Mouse (Mus musculus): ENCODE data around the gene Tll2. TPM values are rescaled to one million over a fixed set of nuclear protein-coding genes. Genes with fewer than 3 reads are reported as not detected.

The Tll2 gene
- polyA plus RNA-seq, 1 experiment from 2014 or later: 0.91 TPM

GRCm38 (mm10) chr19:41088491-41088890 is 118.1 kb downstream of the Tll2 start:
- Histone ChIP-seq H3K4me2 (ENCODE audit: low read length) (peak overlapping the region; percentile 22; the same call in 1 of the 2 replicates), H3K9ac (ENCODE audit: low read depth, low read length) (no peak overlapping the region), H3K4me3 (ENCODE audit: low read length) (no peak overlapping the region), H3K9me3 (ENCODE audit: control insufficient read depth, low read length) (no peaks in the 10 kb centered on the region), H3K27me3 (replicated peaks; ENCODE audit: control insufficient read depth, insufficient read depth, low read length) (0 out of 2 replicates have a peak, but pooled peaks cover 2% of the 10 kb centered on the region), H3K36me3 (ENCODE audit: control insufficient read depth, insufficient read depth, low read length) (no peaks in the 10 kb centered on the region), H3K4me1 (ENCODE audit: control insufficient read depth, insufficient read depth, low read depth, low read length) (no peaks in the 10 kb centered on the region), H3K27ac (ENCODE audit: low read depth, low read length) (no peak overlapping the region)
- WGBS: 47% methylated on average over 18 of the region's 18 CpGs
- ATAC-seq: no peak

GRCm38 (mm10) chr19:41087901-41088300 is 118.7 kb downstream of the Tll2 start:
- Histone ChIP-seq H3K4me1 (ENCODE audit: control insufficient read depth, insufficient read depth, low read depth, low read length) (no peaks in the 10 kb centered on the region), H3K4me2 (ENCODE audit: low read length) (no peak overlapping the region), H3K36me3 (ENCODE audit: control insufficient read depth, insufficient read depth, low read length) (no peaks in the 10 kb centered on the region), H3K27me3 (replicated peaks; ENCODE audit: control insufficient read depth, insufficient read depth, low read length) (0 out of 2 replicates have a peak, but pooled peaks cover 2% of the 10 kb centered on the region), H3K4me3 (ENCODE audit: low read length) (no peak overlapping the region), H3K9ac (ENCODE audit: low read depth, low read length) (no peak overlapping the region), H3K27ac (ENCODE audit: low read depth, low read length) (no peak overlapping the region), H3K9me3 (ENCODE audit: control insufficient read depth, low read length) (no peaks in the 10 kb centered on the region)
- no peak for ATAC-seq
- WGBS: 39% methylated on average over 4 of the region's 4 CpGs

GRCm38 (mm10) chr19:41086700-41087099 is 119.9 kb downstream of the Tll2 start:
- H3K9ac ChIP-seq (ENCODE audit: low read depth, low read length): no peak overlapping the region
- H3K27me3 ChIP-seq (replicated peaks; ENCODE audit: control insufficient read depth, insufficient read depth, low read length): 0 out of 2 replicates have a peak, but pooled peaks cover 2% of the 10 kb centered on the region
- ATAC-seq: peak; percentile 63
- WGBS: 9% methylated on average over 2 of the region's 2 CpGs
- H3K4me1 ChIP-seq (ENCODE audit: control insufficient read depth, insufficient read depth, low read depth, low read length): no peaks in the 10 kb centered on the region
- no peaks in the 10 kb centered on the region for H3K36me3 ChIP-seq (ENCODE audit: control insufficient read depth, insufficient read depth, low read length)
- no peak overlapping the region for H3K4me2 ChIP-seq (ENCODE audit: low read length)
- no peaks in the 10 kb centered on the region for H3K9me3 ChIP-seq (ENCODE audit: control insufficient read depth, low read length)
- no peak overlapping the region for H3K27ac ChIP-seq (ENCODE audit: low read depth, low read length)
- no peak overlapping the region for H3K4me3 ChIP-seq (ENCODE audit: low read length)

DNA sequence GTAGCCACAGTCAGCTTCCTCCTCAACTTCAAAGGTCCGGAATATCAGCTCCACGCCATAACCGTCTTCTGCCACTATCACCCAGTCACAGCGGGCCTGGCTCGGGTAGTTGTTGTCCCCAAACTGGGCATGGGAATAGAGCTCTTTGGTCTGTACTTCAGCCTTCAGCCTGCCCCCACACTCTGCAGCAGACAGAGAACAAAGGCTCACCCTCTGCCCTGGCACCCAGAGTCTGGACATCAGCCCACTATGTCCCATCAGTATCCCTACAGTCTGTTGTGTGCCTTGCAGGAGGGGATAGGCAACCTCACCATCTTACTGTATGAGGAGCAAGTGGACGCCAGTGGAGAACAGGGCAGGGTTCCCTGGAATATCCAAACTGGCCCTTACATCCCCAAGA is 120.3 kb downstream of the Tll2 start:
- Histone ChIP-seq H3K27me3 (replicated peaks; ENCODE audit: control insufficient read depth, insufficient read depth, low read length) (0 out of 2 replicates have a peak, but pooled peaks cover 2% of the 10 kb centered on the region), H3K9me3 (ENCODE audit: control insufficient read depth, low read length) (no peaks in the 10 kb centered on the region), H3K27ac (ENCODE audit: low read depth, low read length) (no peak overlapping the region), H3K36me3 (ENCODE audit: control insufficient read depth, insufficient read depth, low read length) (no peaks in the 10 kb centered on the region), H3K4me2 (ENCODE audit: low read length) (no peak overlapping the region), H3K9ac (ENCODE audit: low read depth, low read length) (no peak overlapping the region), H3K4me1 (ENCODE audit: control insufficient read depth, insufficient read depth, low read depth, low read length) (peaks cover 3% of the 10 kb centered on the region; the same call in 1 of the 2 replicates), H3K4me3 (ENCODE audit: low read length) (no peak overlapping the region)
- ATAC-seq: peak; percentile 18
- 89% methylated on average over 6 of the region's 6 CpGs for WGBS

DNA sequence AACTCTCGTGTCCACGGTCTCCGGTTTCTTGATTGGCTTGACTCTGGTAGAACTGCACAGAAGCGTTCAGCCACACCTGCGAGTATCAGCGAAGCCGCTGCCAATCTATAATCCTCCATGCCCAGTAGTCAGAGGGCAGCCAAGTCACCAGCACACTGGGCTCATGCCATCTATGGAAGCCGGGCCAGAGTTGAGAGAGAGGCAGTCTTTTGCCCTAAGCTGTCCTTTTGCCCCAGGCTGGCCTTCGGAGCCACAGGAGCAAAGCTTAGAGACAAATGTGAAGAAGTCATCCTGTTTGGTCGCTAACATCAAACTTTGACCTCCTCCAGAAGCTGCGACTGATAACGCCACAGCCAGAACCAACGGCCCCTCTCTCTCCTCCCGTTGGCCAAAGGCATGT is 123.0 kb downstream of the Tll2 start:
- WGBS: 96% methylated on average over 14 of the region's 14 CpGs
- Histone ChIP-seq H3K4me1 (ENCODE audit: control insufficient read depth, insufficient read depth, low read depth, low read length) (peaks cover 4% of the 10 kb centered on the region; the same call in 1 of the 2 replicates), H3K9ac (ENCODE audit: low read depth, low read length) (no peak overlapping the region), H3K27ac (ENCODE audit: low read depth, low read length) (no peak overlapping the region), H3K4me3 (ENCODE audit: low read length) (no peak overlapping the region), H3K36me3 (ENCODE audit: control insufficient read depth, insufficient read depth, low read length) (no peaks in the 10 kb centered on the region), H3K27me3 (replicated peaks; ENCODE audit: control insufficient read depth, insufficient read depth, low read length) (0 out of 2 replicates have a peak, but pooled peaks cover 2% of the 10 kb centered on the region), H3K9me3 (ENCODE audit: control insufficient read depth, low read length) (no peaks in the 10 kb centered on the region), H3K4me2 (ENCODE audit: low read length) (no peak overlapping the region)
- no peak for ATAC-seq

DNA sequence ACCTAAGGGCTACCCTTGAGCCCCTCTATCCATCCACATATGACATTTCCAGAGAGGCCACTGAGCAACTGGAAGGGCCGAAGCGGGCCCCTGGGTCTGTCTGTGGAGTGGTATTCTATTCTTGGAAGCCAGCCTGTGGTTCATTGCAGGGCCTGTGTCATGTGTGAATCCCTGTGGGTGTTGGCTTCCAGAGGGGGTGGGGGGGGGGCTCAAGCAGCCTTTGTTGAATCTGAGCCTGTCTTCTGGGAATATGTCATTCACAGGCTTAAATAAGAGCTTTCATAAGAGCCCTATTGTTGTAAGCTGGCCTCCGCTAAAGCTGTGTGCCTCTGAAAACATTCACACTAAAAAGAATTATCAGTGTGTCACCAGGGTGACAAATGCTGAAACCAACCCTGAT is 125.0 kb downstream of the Tll2 start:
- Histone ChIP-seq H3K27me3 (replicated peaks; ENCODE audit: control insufficient read depth, insufficient read depth, low read length) (no peaks in the 10 kb centered on the region), H3K4me1 (ENCODE audit: control insufficient read depth, insufficient read depth, low read depth, low read length) (peaks cover 4% of the 10 kb centered on the region; the same call in 1 of the 2 replicates), H3K36me3 (ENCODE audit: control insufficient read depth, insufficient read depth, low read length) (no peaks in the 10 kb centered on the region), H3K4me3 (ENCODE audit: low read length) (no peak overlapping the region), H3K9ac (ENCODE audit: low read depth, low read length) (0 out of 2 replicates have a peak overlapping the region, but pooled peaks have one; percentile 26), H3K27ac (ENCODE audit: low read depth, low read length) (no peak overlapping the region), H3K4me2 (ENCODE audit: low read length) (no peak overlapping the region), H3K9me3 (ENCODE audit: control insufficient read depth, low read length) (no peaks in the 10 kb centered on the region)
- WGBS: 21% methylated on average over 3 of the region's 3 CpGs
- peak; percentile 60; the same call in 1 of the 2 replicates for ATAC-seq

DNA sequence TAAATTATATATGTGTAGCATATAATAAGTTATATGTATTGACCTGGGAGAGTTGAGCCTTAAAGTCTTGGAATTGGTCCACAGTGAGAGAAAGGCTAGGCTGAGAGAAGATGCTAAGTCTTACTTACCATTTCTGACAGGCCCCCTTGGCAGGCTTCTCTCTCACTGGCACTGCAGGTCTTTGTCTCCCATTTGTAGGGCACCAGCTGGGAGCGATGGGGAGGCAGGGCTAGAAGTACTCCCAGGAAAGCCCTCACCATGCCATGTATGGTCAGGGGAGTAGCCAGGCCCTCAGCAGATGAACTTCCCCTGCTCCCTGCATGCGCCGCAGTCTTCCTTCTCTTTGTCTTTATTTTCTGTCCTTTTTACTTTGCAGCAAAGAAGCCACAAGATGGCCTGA is 129.7 kb downstream of the Tll2 start, which contains the start of gene Opalin:
Opalin (minus strand) TSS at position 208 of the 400 bp plus-strand sequence.
- ATAC-seq: no peak
- no peaks in the 10 kb centered on the region for H3K27me3 ChIP-seq (replicated peaks; ENCODE audit: control insufficient read depth, insufficient read depth, low read length)
- no peak within 1 kb of the TSS for H3K27ac ChIP-seq (ENCODE audit: low read depth, low read length)
- no peak within 1 kb of the TSS for H3K4me3 ChIP-seq (ENCODE audit: low read length)
- H3K9me3 ChIP-seq (ENCODE audit: control insufficient read depth, low read length): no peaks in the 10 kb centered on the region
- H3K4me1 ChIP-seq (ENCODE audit: control insufficient read depth, insufficient read depth, low read depth, low read length): peaks cover 4% of the 10 kb centered on the region; the same call in 1 of the 2 replicates
- WGBS: 74% methylated on average over 3 of the region's 3 CpGs
- no peaks in the 10 kb centered on the region for H3K36me3 ChIP-seq (ENCODE audit: control insufficient read depth, insufficient read depth, low read length)
- no peak within 1 kb of the TSS for H3K4me2 ChIP-seq (ENCODE audit: low read length)
- H3K9ac ChIP-seq (ENCODE audit: low read depth, low read length): no peak within 1 kb of the TSS

- H3K27ac ChIP-seq (ENCODE audit: low read depth, low read length): no peak overlapping the region
- no peaks in the 10 kb centered on the region for H3K27me3 ChIP-seq (replicated peaks; ENCODE audit: control insufficient read depth, insufficient read depth, low read length)
- no peaks in the 10 kb centered on the region for H3K9me3 ChIP-seq (ENCODE audit: control insufficient read depth, low read length)
- 90% methylated on average over 14 of the region's 14 CpGs for WGBS
- H3K4me3 ChIP-seq (ENCODE audit: low read length): no peak overlapping the region
- H3K4me1 ChIP-seq (ENCODE audit: control insufficient read depth, insufficient read depth, low read depth, low read length): no peaks in the 10 kb centered on the region
- H3K9ac ChIP-seq (ENCODE audit: low read depth, low read length): no peak overlapping the region
- ATAC-seq: no peak
- H3K36me3 ChIP-seq (ENCODE audit: control insufficient read depth, insufficient read depth, low read length): no peaks in the 10 kb centered on the region
- no peak overlapping the region for H3K4me2 ChIP-seq (ENCODE audit: low read length)
Measured at GRCm38 (mm10) chr19:41073746-41074455, 132.7 kb downstream of the Tll2 start.

DNA sequence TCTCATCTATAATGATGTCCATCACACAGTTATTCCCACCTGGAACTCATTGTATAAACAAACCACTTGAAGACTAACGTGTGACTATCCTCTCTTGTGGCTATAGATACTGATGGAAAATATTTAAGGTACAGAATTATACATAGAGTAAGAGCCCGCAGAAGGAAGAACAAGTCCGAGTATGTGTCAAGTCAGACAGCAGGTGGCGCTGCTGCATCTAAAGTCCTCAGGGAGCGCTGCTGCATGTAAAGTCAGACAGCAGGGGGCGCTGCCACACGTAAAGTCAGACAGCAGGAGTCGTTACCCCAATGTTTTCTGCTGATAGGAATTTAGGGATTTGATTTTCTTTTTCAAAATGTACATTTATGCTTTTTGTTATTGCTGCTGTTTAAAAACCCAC is 135.1 kb downstream of the Tll2 start:
- 5% methylated on average over 8 of the region's 8 CpGs for WGBS
- H3K4me3 ChIP-seq (ENCODE audit: low read length): no peak overlapping the region
- H3K9me3 ChIP-seq (ENCODE audit: control insufficient read depth, low read length): no peaks in the 10 kb centered on the region
- ATAC-seq: 0 out of 2 replicates have a peak, but pooled peaks have one; percentile 30
- H3K27me3 ChIP-seq (replicated peaks; ENCODE audit: control insufficient read depth, insufficient read depth, low read length): no peaks in the 10 kb centered on the region
- no peak overlapping the region for H3K27ac ChIP-seq (ENCODE audit: low read depth, low read length)
- no peak overlapping the region for H3K9ac ChIP-seq (ENCODE audit: low read depth, low read length)
- no peaks in the 10 kb centered on the region for H3K36me3 ChIP-seq (ENCODE audit: control insufficient read depth, insufficient read depth, low read length)
- no peak overlapping the region for H3K4me2 ChIP-seq (ENCODE audit: low read length)
- no peaks in the 10 kb centered on the region for H3K4me1 ChIP-seq (ENCODE audit: control insufficient read depth, insufficient read depth, low read depth, low read length)

Measured in hindbrain, embryonic 16.5 days (tissue).